Mouse (Mus musculus) G1E (cell line): Measurements from ENCODE around the gene Pgm3. TPM values are rescaled to one million over a fixed set of nuclear protein-coding genes. Genes with fewer than 3 reads are reported as not detected.

Source experiments
- ATAC-seq: 2 replicates; pipeline ENCODE4 v1.8.0; 2016; ENCODE audit warnings: mild to moderate bottlenecking; ENCODE audit not compliant: insufficient number of reproducible peaks, poor library complexity, low FRiP score, severe bottlenecking; ENCODE audit errors: extremely low read depth
- DNase-seq: peaks from one replicate; pipeline ENCODE4 v3.0.0; 2012; ENCODE audit warnings: low spot score
- H3K27me3 ChIP-seq: 2 replicates; pipeline ENCODE4 v1.6.1; 2012; ENCODE audit warnings: mild to moderate bottlenecking, low read length, inconsistent platforms; ENCODE audit not compliant: insufficient read depth
- H3K36me3 ChIP-seq: replicated peaks from 2 replicates; pipeline ENCODE3; 2012; ENCODE audit warnings: mild to moderate bottlenecking, inconsistent platforms
- H3K4me1 ChIP-seq: 2 replicates; pipeline ENCODE4 v1.6.1; 2012; ENCODE audit warnings: low read depth, low read length, inconsistent platforms, mixed read lengths; ENCODE audit not compliant: insufficient read depth
- H3K4me3 ChIP-seq: 2 replicates; pipeline ENCODE4 v1.5.1; 2012; ENCODE audit warnings: low read depth, mild to moderate bottlenecking, inconsistent platforms, low read length, moderate library complexity, mixed read lengths
- H3K9me3 ChIP-seq: replicated peaks from 2 replicates; pipeline ENCODE4 v1.6.1; 2012; ENCODE audit warnings: inconsistent platforms
- CTCF ChIP-seq: IDR thresholded peaks from 2 replicates; pipeline ENCODE4 v1.5.1; 2012; ENCODE audit warnings: low read depth, low read length, inconsistent platforms, mixed read lengths
- GATA1 ChIP-seq: IDR thresholded peaks from 2 replicates; pipeline ENCODE4 v1.6.1; 2012; ENCODE audit warnings: borderline replicate concordance, low read length, inconsistent platforms, mixed read lengths
- GATA2 ChIP-seq: IDR thresholded peaks from 2 replicates; pipeline ENCODE4 v1.6.1; 2012; ENCODE audit warnings: low read depth, low read length, inconsistent platforms, borderline replicate concordance
- POLR2AphosphoS5 ChIP-seq: IDR thresholded peaks from 2 replicates; pipeline ENCODE4 v1.6.1; 2012; ENCODE audit warnings: low read depth, low read length, inconsistent platforms; ENCODE audit not compliant: insufficient replicate concordance
- TAL1 ChIP-seq: conservative IDR thresholded peaks from 2 replicates; pipeline ENCODE4 v1.6.1; 2012; ENCODE audit warnings: low read depth, low read length, inconsistent platforms, mixed read lengths
- polyA plus RNA-seq: library from polyadenylated mRNA; stranded (reverse); fragments of >175 nt; gene quantifications from 2 replicates; pipeline ENCODE4 v1.2.3, GENCODE M21; 2012
- total RNA-seq, 2 experiments: library from RNA; stranded (forward) in 1 of 2; stranded (reverse) in 1 of 2; fragments of 200-1000 nt in 1 of 2; fragments of >200 nt in 1 of 2; fragmentation: Nextera tagmentation in 1 of 2; gene quantifications; 2 replicates each; pipeline ENCODE4 v1.2.3; 2014 to 2017

The Pgm3 gene
- total and polyA plus RNA-seq, 3 experiments = 2.7 to 16.2 (median 13.2) TPM

DNA sequence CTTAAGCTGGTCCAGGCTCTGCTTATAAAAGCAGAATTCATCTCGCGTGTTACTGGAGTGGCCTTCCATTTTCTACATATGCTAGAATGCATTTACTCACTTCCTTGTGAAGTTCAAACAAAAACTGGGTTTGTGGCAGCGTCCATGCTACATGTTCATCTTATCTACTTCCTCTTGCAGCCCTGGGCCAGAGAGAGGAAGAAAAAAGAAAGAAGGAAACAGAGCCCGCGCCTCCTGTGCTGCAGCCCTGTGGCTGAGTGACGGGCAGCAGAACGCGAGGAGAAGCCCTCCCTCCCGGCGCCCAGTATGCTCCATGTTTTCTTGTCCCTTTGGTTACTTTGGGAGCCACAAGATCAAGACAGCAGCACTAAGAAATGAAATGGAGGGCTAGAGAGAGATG lies 8.0 kb upstream of the Pgm3 start:
- Histone ChIP-seq H3K9me3 (no peaks in the 10 kb centered on the region), H3K36me3 (peaks cover 3% of the 10 kb centered on the region), H3K4me1 (no peaks in the 10 kb centered on the region), H3K27me3 (no peaks in the 10 kb centered on the region), H3K4me3 (no peak overlapping the region)
- no peak for ATAC-seq
- DNase-seq = no peak
- no peak for TF ChIP-seq GATA1
- TF ChIP-seq GATA2 = no peak

DNA sequence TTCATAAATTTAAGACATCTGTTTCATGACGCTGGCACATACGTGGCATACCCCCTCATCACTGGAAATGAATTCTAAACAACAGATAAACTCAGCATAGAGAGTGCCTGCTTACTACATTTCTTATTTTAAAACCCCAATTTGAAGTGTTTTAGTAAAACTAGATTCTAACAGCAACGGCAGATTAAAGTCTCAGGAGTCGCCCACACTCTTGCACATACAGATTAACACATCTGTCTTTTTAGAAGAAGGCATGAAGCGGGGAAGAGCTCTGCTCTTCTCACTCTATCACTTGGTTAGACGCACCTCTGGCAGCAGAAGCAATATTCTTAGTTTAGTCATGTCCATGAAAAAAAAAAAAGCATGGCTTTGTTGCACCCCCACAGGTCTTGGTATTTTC lies 3.5 kb upstream of the Pgm3 start:
- no peak for ATAC-seq
- peaks cover 17% of the 10 kb centered on the region for H3K4me1 ChIP-seq
- no peak for TF ChIP-seq POLR2AphosphoS5
- no peak for TF ChIP-seq TAL1
- H3K27me3 ChIP-seq = no peaks in the 10 kb centered on the region
- H3K4me3 ChIP-seq = no peak overlapping the region
- no peak for DNase-seq
- H3K9me3 ChIP-seq = no peaks in the 10 kb centered on the region
- H3K36me3 ChIP-seq = peaks cover 8% of the 10 kb centered on the region

DNA sequence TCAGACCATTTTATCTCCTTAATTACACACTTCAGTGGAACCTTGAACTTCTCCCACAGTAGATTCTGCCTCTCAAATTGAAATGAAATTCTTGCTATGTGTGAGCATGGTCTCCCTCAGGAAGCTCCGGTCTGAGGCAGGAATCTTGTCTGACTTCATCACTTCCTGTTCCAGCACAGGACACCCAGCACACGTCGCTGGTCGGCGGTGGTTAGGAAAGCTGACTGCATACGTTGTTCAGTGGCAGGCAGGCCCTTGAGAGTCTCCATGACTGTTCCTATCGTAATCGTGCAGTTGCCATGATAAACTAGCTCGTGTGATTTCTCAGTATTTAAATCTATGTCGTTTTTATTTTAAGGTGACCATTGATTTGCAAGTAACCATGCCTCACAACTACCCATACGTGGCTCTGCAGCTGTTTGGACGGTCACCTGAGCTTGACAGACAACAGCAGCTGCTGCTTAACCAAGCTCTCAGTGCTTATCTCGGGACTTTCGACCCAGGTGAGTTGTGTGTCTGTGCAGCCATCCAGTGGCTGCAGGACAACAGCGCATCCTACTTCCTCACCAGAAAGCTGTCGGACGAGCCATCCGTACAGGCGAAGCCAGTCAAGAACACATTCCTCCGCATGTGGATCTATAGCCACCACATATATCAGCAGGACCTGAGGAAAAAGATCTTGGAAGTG lies 2.1 kb upstream of the Pgm3 start:
- Histone ChIP-seq H3K36me3 (peaks cover 20% of the 10 kb centered on the region), H3K9me3 (no peaks in the 10 kb centered on the region), H3K27me3 (no peaks in the 10 kb centered on the region), H3K4me1 (peaks cover 17% of the 10 kb centered on the region), H3K4me3 (no peak overlapping the region)
- no peak for TF ChIP-seq POLR2AphosphoS5
- TF ChIP-seq GATA2 = no peak
- TF ChIP-seq TAL1 = no peak
- TF ChIP-seq GATA1 = no peak
- TF ChIP-seq CTCF = no peak
- DNase-seq (no peak), ATAC-seq (no peak)

DNA sequence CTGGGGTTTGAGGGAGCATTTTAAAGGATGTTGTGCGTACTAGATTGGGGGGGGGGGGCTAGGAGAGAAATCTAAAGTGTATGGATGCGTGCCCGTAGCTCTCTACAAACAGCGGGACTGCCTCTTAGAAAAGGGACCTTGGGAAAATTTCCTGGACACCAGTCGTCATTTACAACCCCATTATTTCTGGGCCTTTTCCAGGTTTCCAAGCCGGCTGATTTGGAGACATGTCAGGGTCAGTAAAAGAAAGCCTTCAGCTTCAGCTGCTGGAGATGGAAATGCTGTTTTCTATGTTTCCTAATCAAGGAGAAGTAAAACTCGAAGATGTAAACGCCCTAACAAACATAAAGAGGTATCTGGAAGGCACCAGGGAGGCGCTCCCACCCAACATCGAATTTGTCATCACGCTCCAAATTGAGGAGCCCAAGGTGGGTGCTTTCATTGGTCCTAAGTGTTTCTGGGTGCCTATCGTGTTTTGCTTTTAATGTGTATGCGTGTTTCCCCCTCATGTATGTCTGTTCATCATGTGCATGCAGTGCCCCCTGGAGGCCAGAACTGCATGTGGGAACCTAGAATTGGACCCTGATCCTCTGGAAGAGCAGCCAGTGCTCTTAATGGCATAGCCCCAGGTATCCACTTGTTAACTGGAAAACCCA lies 1.1 kb upstream of the Pgm3 start:
- Histone ChIP-seq H3K4me1 (peaks cover 17% of the 10 kb centered on the region), H3K36me3 (peaks cover 28% of the 10 kb centered on the region), H3K27me3 (no peaks in the 10 kb centered on the region), H3K4me3 (peak overlapping the region; percentile 95; the same call in 1 of the 2 replicates), H3K9me3 (no peaks in the 10 kb centered on the region)
- peak; percentile 27 for DNase-seq
- ATAC-seq = 0 out of 2 replicates have a peak, but pooled peaks have one; percentile 29
- no peak for TF ChIP-seq GATA1
- TF ChIP-seq CTCF = peak; percentile 65

DNA sequence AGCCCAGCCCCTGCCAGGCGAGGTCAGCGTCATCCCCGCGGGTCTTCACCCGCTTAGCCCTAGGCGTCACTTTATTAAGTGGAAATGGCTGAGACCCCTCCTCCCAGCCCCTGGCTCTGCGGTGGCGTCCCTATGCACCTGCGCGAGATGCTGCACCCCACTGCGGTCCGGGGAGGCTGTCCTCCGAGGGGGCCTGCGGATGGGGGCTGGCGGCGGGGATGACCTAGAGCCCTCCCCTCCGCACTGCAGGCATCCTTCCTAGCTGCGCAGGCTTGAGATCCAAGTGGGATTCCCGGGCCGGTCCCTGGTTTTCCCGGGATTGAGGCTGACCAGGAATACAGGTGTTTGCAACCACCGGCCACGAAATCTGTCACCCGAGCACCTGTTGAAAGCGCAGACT lies 554 bp upstream of the Pgm3 start:
- H3K9me3 ChIP-seq = no peaks in the 10 kb centered on the region
- TF ChIP-seq GATA2 (no peak), TAL1 (no peak), GATA1 (no peak), CTCF (no peak), POLR2AphosphoS5 (no peak)
- H3K4me1 ChIP-seq = peaks cover 17% of the 10 kb centered on the region
- no peak for ATAC-seq
- H3K36me3 ChIP-seq = peaks cover 32% of the 10 kb centered on the region
- peak overlapping the region; percentile 95 for H3K4me3 ChIP-seq
- H3K27me3 ChIP-seq = no peaks in the 10 kb centered on the region
- peak; percentile 50 for DNase-seq

DNA sequence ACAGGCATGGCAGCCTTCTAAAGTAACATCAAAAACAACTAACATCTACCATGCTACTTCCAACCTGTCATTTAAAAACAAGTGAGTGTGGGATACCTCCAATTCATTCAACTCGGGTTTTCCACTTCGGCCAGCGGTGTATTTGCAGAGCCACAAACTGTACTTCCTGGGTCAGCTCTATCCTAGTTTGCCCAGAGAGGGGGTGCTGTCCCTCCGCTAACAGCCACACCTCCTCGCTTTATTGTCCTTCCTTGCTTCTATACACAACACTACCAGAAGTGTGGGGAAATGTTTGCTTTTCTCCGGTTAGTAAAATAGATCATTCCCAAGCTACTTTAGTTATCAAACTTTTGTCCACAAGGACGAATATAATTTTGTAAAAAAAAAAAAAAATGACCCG lies 696 bp downstream of the Pgm3 start:
- Histone ChIP-seq H3K4me3 (peak overlapping the region; percentile 95), H3K36me3 (peaks cover 41% of the 10 kb centered on the region), H3K9me3 (no peaks in the 10 kb centered on the region), H3K4me1 (peaks cover 17% of the 10 kb centered on the region), H3K27me3 (no peaks in the 10 kb centered on the region)
- TF ChIP-seq POLR2AphosphoS5 (no peak), GATA1 (no peak), CTCF (no peak), GATA2 (no peak), TAL1 (no peak)
- no peak for ATAC-seq
- no peak for DNase-seq
